ENCODE assay signal across 28 mouse cellular contexts in genomic region chr7:94002780-94003179, GRCm38 (mm10).
"Had no signal": no experiment of that assay in that cellular context is flagged by ENCODE, and none has a peak within 500 bp of the region (broad histone marks: within the 10 kb centered on the region; RNA-seq: fewer than 3 reads in every experiment).

No protein-coding gene starts in this region.

- H3K27me3 ChIP-seq: heart, embryonic 12.5 days; hindbrain, embryonic 13.5 days; hindbrain, embryonic 15.5 days; intestine, embryonic 15.5 days; limb, embryonic 12.5 days; liver, embryonic 13.5 days; liver, embryonic 15.5 days had no signal

- H3K27ac ChIP-seq: gastrocnemius, adult 2 months; heart, embryonic 10.5 days; hindbrain, embryonic 10.5 days; hindbrain, embryonic 13.5 days; hindbrain, embryonic 15.5 days; intestine, embryonic 15.5 days; layer of hippocampus, adult 2 months; left cerebral cortex, adult 2 months; limb, embryonic 10.5 days; limb, embryonic 12.5 days; liver, embryonic 13.5 days; liver, embryonic 15.5 days had no signal

- H3K36me3 ChIP-seq: heart, embryonic 10.5 days; heart, embryonic 12.5 days; hindbrain, embryonic 10.5 days; hindbrain, embryonic 13.5 days; hindbrain, embryonic 15.5 days; intestine, embryonic 15.5 days; limb, embryonic 10.5 days; limb, embryonic 12.5 days; liver, embryonic 13.5 days; liver, embryonic 15.5 days had no signal

- H3K9ac ChIP-seq: heart, embryonic 12.5 days; hindbrain, embryonic 13.5 days; hindbrain, embryonic 15.5 days; intestine, embryonic 15.5 days; limb, embryonic 12.5 days; liver, embryonic 13.5 days; liver, embryonic 15.5 days; liver, postnatal 0 days had no signal

- H3K4me3 ChIP-seq: gastrocnemius, adult 2 months; heart, embryonic 10.5 days; heart, embryonic 12.5 days; hindbrain, embryonic 10.5 days; hindbrain, embryonic 13.5 days; hindbrain, embryonic 15.5 days; intestine, embryonic 15.5 days; layer of hippocampus, adult 2 months; left cerebral cortex, adult 2 months; limb, embryonic 10.5 days; limb, embryonic 12.5 days; liver, embryonic 13.5 days; liver, embryonic 15.5 days had no signal

- H3K9me3 ChIP-seq: hindbrain, embryonic 10.5 days; hindbrain, embryonic 13.5 days; hindbrain, embryonic 15.5 days; intestine, embryonic 15.5 days; limb, embryonic 10.5 days; liver, embryonic 13.5 days; liver, embryonic 15.5 days had no signal

- ATAC-seq: inflammation-experienced regulatory T-cells, adult 6 months; intestine, embryonic 15.5 days; intestine, postnatal 0 days; liver, postnatal 0 days had no signal

- DNase-seq: gastrocnemius, adult 2 months; gastrocnemius, postnatal 10 days; gastrocnemius, postnatal 25 days; heart, adult 18-20 months; heart, postnatal 10 days; heart, postnatal 4 days; kidney, adult 18-20 months; kidney, adult 8-10 months; kidney, postnatal 10 days; kidney, postnatal 25 days; kidney, postnatal 4 days; liver; liver, embryonic 13.5 days; liver, postnatal 0 days had no signal

- H3K4me1 ChIP-seq: heart, embryonic 10.5 days; heart, embryonic 12.5 days; hindbrain, embryonic 10.5 days; hindbrain, embryonic 13.5 days; hindbrain, embryonic 15.5 days; intestine, embryonic 15.5 days; limb, embryonic 10.5 days; limb, embryonic 12.5 days; liver, embryonic 13.5 days; liver, embryonic 15.5 days had no signal

- H3K4me2 ChIP-seq: heart, embryonic 12.5 days; hindbrain, embryonic 13.5 days; hindbrain, embryonic 15.5 days; intestine, embryonic 15.5 days; limb, embryonic 12.5 days; liver, embryonic 11.5 days; liver, embryonic 13.5 days; liver, embryonic 15.5 days had no signal
